Mouse (Mus musculus) left cerebral cortex, adult 11 months (tissue): ENCODE measurements around the gene Cblc.

Experiments used
- DNase-seq: peaks from one replicate; pipeline ENCODE4 v3.0.0; 2022; ENCODE audit warnings: low spot score

Gene Cblc

DNA sequence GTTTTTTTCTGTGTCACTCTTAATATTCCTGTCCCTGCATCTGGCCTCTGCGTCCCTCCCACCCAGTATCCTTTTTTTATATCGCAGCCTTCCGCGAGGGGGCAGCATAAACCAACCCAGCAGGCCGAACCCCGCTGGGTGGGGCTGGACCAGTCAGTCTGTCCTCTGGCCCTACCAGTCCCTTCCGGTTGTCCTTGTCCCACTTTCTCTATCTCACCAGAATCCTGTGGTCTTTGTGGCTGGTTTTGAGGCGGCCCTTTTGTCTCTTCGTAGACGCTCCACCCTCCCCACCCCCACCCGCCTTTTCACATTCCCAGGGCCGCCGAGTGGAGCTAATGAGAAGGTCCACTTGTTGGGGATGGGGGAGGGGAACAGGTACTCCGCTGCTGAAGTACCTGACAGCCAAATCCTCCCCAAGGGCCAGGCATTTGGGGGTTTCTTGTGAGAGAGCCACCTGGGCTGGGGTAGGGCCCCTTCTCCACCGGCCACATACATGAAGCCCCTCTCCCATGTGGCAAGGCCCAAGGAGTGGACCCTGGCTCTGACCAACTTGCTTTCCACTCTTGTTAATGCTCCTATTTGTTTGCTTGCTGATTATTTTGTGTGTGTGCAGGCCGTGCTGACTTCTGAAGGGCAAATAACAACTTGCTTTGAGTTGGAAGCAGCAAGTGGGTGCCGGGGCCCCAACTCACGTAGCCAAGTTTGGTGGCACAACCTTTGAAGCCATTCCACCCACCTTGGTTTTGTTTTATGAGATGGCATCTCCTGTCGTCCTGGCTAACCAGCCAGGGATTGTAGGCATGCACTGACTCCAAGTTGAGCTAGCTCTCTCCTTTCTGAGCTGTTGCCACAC lies 46.2 kb downstream of the Cblc start, which contains the start of gene Nectin2:
Gene Nectin2 (minus strand): TSS at position 267 of the 853 bp plus-strand sequence.
- DNase-seq: peak; percentile 52

DNA sequence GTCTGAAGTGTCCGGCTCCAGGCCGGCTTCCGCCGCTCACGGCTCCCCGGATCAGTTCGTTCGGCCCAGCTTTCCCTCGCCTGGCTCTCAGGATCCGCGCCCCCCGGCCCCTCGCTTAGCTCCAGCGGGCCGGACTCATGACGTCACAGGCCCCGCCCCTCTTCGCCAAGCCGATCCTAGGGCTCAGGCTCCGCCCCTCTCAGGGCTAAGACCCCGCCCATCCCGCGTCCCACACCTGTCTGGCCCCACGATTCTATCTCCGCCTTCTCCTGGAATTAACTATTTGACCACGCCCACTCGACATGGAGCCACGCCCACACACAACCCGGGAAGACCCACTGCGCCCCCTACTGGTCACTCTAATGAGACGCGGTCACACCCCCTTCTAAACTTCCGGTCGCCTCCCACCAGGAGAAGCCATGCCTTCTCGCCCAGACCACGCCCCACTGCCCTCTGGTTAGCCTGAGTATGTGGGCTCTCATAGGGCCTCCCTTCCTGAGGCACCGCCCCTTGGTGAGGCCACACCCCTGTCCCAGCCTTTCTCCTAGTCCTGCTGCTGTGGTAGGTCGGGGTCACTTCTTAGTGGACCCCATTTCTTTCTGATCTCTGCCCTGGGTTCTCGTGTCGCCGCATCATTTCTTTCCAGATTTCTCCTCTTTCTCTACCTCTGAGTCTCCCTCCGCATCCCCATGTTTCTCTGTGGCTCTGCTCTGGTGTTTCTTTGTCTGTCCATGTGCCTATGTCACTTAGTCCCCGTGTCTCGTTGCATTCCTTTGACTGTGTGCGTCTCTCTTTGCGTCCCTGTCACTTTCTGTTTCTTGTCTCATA lies 47.0 kb downstream of the Cblc start:
- peak; percentile 90 for DNase-seq

DNA sequence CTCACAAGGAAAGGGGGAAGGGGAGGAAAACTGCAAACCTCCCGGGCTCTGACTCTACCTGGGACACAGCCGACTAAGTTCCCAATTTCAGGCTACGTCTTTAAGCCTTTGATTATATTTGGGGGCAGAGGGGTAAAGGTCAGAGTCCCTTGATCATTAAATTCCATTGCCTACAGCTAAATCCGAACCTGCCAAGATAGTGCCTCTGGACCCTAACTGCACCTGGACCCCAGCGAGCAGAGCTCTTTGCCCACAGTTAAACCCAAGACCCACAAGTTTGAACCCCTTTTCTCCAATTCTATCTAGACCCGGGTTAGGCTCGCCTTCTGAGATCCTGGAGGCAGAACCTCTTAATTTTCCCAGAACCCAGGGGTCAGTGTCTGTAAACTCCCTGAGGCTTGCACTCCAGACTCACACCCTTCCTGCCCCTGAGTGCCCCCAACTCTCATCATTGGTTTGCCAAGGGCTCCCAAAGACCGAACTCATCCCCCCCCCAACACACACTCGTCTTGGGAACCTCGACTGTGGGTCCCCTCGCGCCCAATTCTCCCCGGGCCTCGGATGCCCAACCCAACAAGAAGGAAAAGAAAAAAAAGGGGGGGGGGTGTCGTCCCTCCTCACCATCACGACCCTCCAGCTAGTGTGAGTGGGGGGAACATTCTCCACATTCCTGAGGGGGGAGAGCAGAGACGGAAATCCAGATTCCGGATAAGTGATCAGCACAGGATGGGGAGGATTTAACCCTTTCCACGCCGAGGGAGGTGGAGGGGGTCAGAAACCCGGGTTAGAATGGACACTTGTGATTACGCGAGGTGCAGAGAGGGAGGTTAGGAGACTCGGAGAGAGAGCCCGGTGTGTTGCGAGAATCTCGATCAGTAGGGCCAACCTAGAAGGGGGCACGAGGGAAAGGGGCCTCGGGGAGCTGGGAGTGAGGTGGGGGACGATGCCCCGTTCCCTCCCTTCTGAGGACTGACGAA lies 48.1 kb downstream of the Cblc start:
- no peak for DNase-seq

DNA sequence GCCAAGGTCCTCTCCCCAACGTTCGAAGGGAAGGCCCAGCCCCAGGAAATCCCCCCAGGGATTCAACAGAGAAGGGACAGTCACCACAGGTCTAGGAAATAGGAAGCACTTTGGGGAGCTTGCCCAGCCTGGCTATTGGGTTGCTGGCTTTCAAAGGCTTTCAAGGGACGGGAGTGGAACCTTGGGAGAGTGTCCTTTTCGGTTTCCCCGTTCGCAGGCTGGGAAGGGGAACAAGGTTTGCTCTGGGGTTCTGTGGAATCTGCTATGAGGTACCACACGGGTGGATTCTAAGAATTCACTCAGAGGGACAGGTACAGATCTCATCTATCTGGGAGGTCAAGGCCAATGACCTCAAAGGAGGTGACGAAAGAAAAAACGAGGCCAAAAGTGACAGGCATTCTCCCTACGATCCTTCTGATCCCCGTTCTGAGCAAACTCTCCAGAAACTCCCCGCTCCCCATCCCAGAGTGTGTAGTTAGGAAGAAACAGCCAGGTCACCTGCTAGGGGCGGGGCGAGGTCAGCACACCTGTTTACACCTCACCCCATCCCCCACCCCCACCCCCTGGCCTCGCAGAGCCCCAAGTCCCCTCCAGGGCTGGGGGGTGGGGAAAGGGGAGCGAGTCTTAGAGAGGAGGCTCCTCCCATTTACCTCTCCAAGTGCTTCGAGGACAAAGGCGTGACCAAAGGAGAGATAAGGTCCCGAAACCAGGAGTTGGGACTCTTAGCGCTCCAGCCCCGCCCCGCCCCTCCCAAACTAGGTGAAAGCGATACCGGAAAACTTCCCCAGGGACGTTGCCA lies 49.0 kb downstream of the Cblc start:
- DNase-seq: no peak

- DNase-seq: no peak
These were observed 50.0 kb downstream of the Cblc start for GRCm38 (mm10) chr7:19746426-19747201.

DNA sequence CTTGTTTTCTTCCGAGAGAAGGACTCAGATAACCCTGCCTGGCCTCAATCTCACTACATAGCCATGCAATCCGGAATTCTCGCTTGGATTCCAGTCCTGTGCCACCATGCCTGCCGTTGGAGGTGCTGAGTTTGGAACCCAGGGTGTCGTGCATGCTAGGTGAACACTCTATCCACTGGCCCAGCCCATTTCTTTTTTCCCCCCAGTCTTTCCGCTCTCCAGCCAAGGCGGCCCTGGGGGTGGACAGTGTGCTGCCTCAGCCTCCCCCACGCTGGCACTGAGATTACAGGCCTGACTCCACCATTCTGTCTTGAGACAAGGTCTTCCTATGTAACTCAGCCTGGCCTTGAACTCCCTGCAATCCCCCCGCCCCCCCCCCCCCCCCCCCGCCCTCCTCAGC lies 50.6 kb downstream of the Cblc start:
- DNase-seq: no peak

GRCm38 (mm10) chr7:19744590-19745385 lies 51.8 kb downstream of the Cblc start:
- DNase-seq: no peak

DNA sequence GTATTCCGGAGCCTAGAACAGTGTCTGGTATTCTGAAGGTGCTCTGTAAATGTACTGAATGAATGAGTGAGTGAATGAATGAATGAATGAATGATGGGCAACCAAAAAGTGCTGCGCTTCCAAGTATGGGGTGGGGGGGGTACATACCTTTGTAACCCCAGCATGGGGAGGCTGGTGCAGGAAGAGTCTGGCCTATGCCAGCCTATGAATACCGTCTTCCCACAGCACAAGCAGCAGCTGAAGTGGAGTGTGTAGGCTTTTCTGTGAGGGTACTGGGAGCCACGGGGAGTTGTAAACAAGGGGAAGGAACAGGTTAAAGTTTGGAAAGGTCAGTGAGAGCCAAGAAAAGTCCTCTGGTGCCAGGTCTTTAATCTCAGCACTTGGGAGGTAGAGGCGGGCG lies 52.8 kb downstream of the Cblc start:
- DNase-seq: no peak

- DNase-seq: no peak
These were observed 54.1 kb downstream of the Cblc start for GRCm38 (mm10) chr7:19742468-19742867.

GRCm38 (mm10) chr7:19741329-19742031 lies 55.1 kb downstream of the Cblc start:
- no peak for DNase-seq

DNA sequence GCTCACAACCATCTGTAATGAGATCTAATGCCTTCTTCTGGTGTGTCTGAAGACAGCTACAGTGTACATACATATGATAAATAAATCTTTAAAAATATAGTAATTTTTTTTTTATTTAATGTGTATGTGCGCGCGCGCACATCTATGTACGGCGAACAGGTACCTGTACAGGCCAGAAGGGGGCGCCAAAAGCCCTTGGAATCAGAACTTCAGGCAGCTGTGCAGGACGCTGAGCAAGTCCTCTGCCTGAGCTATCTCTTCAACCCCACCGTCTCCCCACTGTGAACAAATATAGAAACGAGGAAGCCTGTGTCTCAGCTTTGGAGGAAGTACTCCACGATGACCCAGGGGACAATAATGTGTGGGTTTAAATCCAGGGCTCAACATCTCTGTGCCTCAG lies 56.3 kb downstream of the Cblc start:
- no peak for DNase-seq

GRCm38 (mm10) chr7:19738771-19739170 lies 57.8 kb downstream of the Cblc start:
- DNase-seq: no peak

DNA sequence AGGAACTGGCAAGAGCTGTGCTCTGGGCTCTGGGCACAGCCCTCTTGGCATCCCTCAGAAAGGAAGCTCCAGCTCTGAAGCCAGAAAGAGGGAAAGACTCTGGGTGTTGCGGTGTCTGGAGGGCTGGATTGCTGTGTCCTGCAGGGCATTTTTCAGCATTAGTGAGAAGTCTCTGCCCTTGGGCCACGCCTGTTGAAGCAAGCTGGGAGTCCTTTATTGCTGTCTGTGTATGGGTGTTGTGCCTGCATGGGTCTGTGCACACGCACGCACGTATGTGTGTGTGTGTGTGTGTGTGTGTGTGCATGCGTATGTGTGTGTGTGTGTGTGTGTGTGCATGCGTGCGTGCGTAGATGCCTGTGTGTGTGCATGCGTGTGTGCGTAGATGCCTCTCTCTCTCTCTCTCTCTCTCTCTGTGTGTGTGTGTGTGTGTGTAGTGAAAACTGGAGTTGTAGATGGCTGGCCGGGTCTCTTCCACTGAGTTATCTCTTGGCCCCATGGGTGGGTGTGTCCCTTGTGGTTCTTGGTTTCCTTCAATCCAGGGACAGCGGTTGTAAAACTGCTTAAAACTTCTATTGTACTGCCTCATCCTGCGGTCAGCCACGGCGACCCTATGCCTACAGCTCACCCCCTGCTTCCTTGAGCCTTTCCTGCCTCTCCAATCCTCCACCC lies 60.1 kb downstream of the Cblc start:
- DNase-seq: no peak

GRCm38 (mm10) chr7:19734178-19734666 lies 62.4 kb downstream of the Cblc start:
- DNase-seq: no peak
